ENCODE assay signal across 7 mouse cellular contexts in genomic region chr2:34870520-34871474, GRCm38 (mm10). TPM values are rescaled to one million over a fixed set of nuclear protein-coding genes. Genes with fewer than 3 reads are reported as not detected.
A peak's percentile ranks its signal among the peaks of the same experiment; 100 is the strongest.
DNase-seq lines count a peak whose midpoint lies in the region; ATAC-seq lines count a peak whose summit lies in the region.

No protein-coding gene starts in this region.

- DNase-seq in adrenal gland, postnatal 14 days, result peak; percentile 96
- DNase-seq in embryonic facial prominence, embryonic 11.5 days (ENCODE audit: low spot score), result peak; percentile 100
- peak; percentile 95 for DNase-seq in kidney, adult 11 months
- DNase-seq in limb, embryonic 10.5 days (ENCODE audit: low spot score), result peak; percentile 95
- DNase-seq in spleen, adult 12 weeks (ENCODE audit: low spot score), result peak; percentile 96

- H3K9me3 ChIP-seq in embryonic facial prominence, embryonic 11.5 days (replicated peaks; ENCODE audit: control insufficient read depth, low read length), result no peaks in the 10 kb centered on the region
- no peaks in the 10 kb centered on the region for H3K9me3 ChIP-seq in limb, embryonic 10.5 days (replicated peaks)
- no peaks in the 10 kb centered on the region for H3K9me3 ChIP-seq in midbrain, embryonic 13.5 days

- H3K27ac ChIP-seq in embryonic facial prominence, embryonic 11.5 days (replicated peaks; ENCODE audit: low read depth, low read length), result peak overlapping the region; percentile 83
- H3K27ac ChIP-seq in limb, embryonic 10.5 days, result peak overlapping the region; percentile 96
- peak overlapping the region; percentile 90 for H3K27ac ChIP-seq in midbrain, embryonic 13.5 days

- H3K36me3 ChIP-seq in embryonic facial prominence, embryonic 11.5 days (replicated peaks; ENCODE audit: control insufficient read depth, insufficient read depth, low read depth, low read length), result peaks cover under 1% of the 10 kb centered on the region; the same call in 1 of the 2 replicates
- H3K36me3 ChIP-seq in limb, embryonic 10.5 days, result peaks cover 19% of the 10 kb centered on the region
- peaks cover 3% of the 10 kb centered on the region; the same call in 1 of the 2 replicates for H3K36me3 ChIP-seq in midbrain, embryonic 13.5 days

- H3K4me2 ChIP-seq in embryonic facial prominence, embryonic 11.5 days (ENCODE audit: low read depth, low read length), result peak overlapping the region; percentile 44
- H3K4me2 ChIP-seq in midbrain, embryonic 13.5 days (replicated peaks), result peak overlapping the region; percentile 67

- WGBS in embryonic facial prominence, embryonic 11.5 days, result under 1% methylated on average over 67 of the region's 67 CpGs
- WGBS in limb, embryonic 10.5 days, result under 1% methylated on average over 67 of the region's 67 CpGs
- WGBS in midbrain, embryonic 13.5 days, result under 1% methylated on average over 67 of the region's 67 CpGs

- no peaks in the 10 kb centered on the region for H3K27me3 ChIP-seq in embryonic facial prominence, embryonic 11.5 days (ENCODE audit: control insufficient read depth, insufficient read depth, low read length)
- H3K27me3 ChIP-seq in limb, embryonic 10.5 days (ENCODE audit: low read depth, poor library complexity, severe bottlenecking), result peaks cover 35% of the 10 kb centered on the region
- H3K27me3 ChIP-seq in midbrain, embryonic 13.5 days, result peaks cover 32% of the 10 kb centered on the region

- peak overlapping the region; percentile 95 for H3K9ac ChIP-seq in embryonic facial prominence, embryonic 11.5 days (replicated peaks; ENCODE audit: low read length)
- peak overlapping the region; percentile 89 for H3K9ac ChIP-seq in midbrain, embryonic 13.5 days (replicated peaks)

- peak overlapping the region; percentile 90 for H3K4me3 ChIP-seq in embryonic facial prominence, embryonic 11.5 days (ENCODE audit: low read depth, low read length)
- peak overlapping the region; percentile 92 for H3K4me3 ChIP-seq in limb, embryonic 10.5 days
- H3K4me3 ChIP-seq in midbrain, embryonic 13.5 days (replicated peaks), result peak overlapping the region; percentile 89

- ATAC-seq in embryonic facial prominence, embryonic 11.5 days (replicated peaks; ENCODE audit: insufficient number of reproducible peaks, low FRiP score, low TSS enrichment, low read depth), result peak; percentile 95
- peak; percentile 96 for ATAC-seq in granulocyte monocyte progenitor cell, adult 5-6 weeks (replicated peaks; ENCODE audit: poor library complexity, severe bottlenecking)
- peak; percentile 99 for ATAC-seq in midbrain, embryonic 13.5 days

- H3K4me1 ChIP-seq in embryonic facial prominence, embryonic 11.5 days (ENCODE audit: control insufficient read depth, insufficient read depth, low read length), result no peaks in the 10 kb centered on the region; the same call in 1 of the 2 replicates
- H3K4me1 ChIP-seq in limb, embryonic 10.5 days, result peaks cover 26% of the 10 kb centered on the region
- peaks cover 43% of the 10 kb centered on the region for H3K4me1 ChIP-seq in midbrain, embryonic 13.5 days (replicated peaks)

RNA-seq across cellular contexts. Expression of gene Cutal, which starts 3.4 kb away (rescaled TPM):
- 0.38 and 6.5 TPM in 2 replicates for total RNA-seq in adrenal gland, postnatal 14 days (2021)
- polyA plus RNA-seq in embryonic facial prominence, embryonic 11.5 days (2014; fragmentation: Nextera tagmentation; extraction: Ambion mirVana), result 0.15 and 0.32 TPM in 2 replicates
- not detected in 2 replicates for total RNA-seq in granulocyte monocyte progenitor cell, adult 5-6 weeks (2014; fragmentation: Nextera tagmentation)
- not detected in 2 replicates for total RNA-seq in granulocyte monocyte progenitor cell, adult 5-6 weeks (2017)
- polyA plus RNA-seq in limb, embryonic 10.5 days (2016; fragmentation: Nextera tagmentation; extraction: Ambion mirVana), result 0.06 TPM in 1 of 2 replicates, not detected in the other
- 0.28 and 0.39 TPM in 2 replicates for polyA plus RNA-seq in midbrain, embryonic 13.5 days (2015; fragmentation: Nextera tagmentation; extraction: Ambion mirVana)

RNA-seq across cellular contexts. Expression of gene Psmd5, which starts 4.0 kb away (rescaled TPM):
- total RNA-seq in adrenal gland, postnatal 14 days (2021), result 32.2 and 39.5 TPM in 2 replicates
- 114 and 128 TPM in 2 replicates for polyA plus RNA-seq in embryonic facial prominence, embryonic 11.5 days (2014; fragmentation: Nextera tagmentation; extraction: Ambion mirVana)
- 64.4 and 67.3 TPM in 2 replicates for total RNA-seq in granulocyte monocyte progenitor cell, adult 5-6 weeks (2014; fragmentation: Nextera tagmentation)
- total RNA-seq in granulocyte monocyte progenitor cell, adult 5-6 weeks (2017), result 36.8 and 60.4 TPM in 2 replicates
- 128 and 131 TPM in 2 replicates for polyA plus RNA-seq in limb, embryonic 10.5 days (2016; fragmentation: Nextera tagmentation; extraction: Ambion mirVana)
- 104 and 110 TPM in 2 replicates for polyA plus RNA-seq in midbrain, embryonic 13.5 days (2015; fragmentation: Nextera tagmentation; extraction: Ambion mirVana)

RNA-seq across cellular contexts. Expression of gene Gm34653, which starts 38.0 kb away (rescaled TPM):
- total RNA-seq in adrenal gland, postnatal 14 days (2021), result not detected in 2 replicates
- polyA plus RNA-seq in embryonic facial prominence, embryonic 11.5 days (2014; fragmentation: Nextera tagmentation; extraction: Ambion mirVana), result 0.33 TPM in 1 of 2 replicates, not detected in the other
- not detected in 2 replicates for total RNA-seq in granulocyte monocyte progenitor cell, adult 5-6 weeks (2014; fragmentation: Nextera tagmentation)
- total RNA-seq in granulocyte monocyte progenitor cell, adult 5-6 weeks (2017), result not detected in 2 replicates
- not detected in 2 replicates for polyA plus RNA-seq in limb, embryonic 10.5 days (2016; fragmentation: Nextera tagmentation; extraction: Ambion mirVana)
- 0.19 TPM in 1 of 2 replicates, not detected in the other for polyA plus RNA-seq in midbrain, embryonic 13.5 days (2015; fragmentation: Nextera tagmentation; extraction: Ambion mirVana)

RNA-seq across cellular contexts. Expression of gene Phf19, which starts 43.0 kb away (rescaled TPM):
- total RNA-seq in adrenal gland, postnatal 14 days (2021), result 4.3 and 5.0 TPM in 2 replicates
- polyA plus RNA-seq in embryonic facial prominence, embryonic 11.5 days (2014; fragmentation: Nextera tagmentation; extraction: Ambion mirVana), result 2.2 and 2.3 TPM in 2 replicates
- 22.6 and 25.9 TPM in 2 replicates for total RNA-seq in granulocyte monocyte progenitor cell, adult 5-6 weeks (2014; fragmentation: Nextera tagmentation)
- 5.9 and 7.9 TPM in 2 replicates for total RNA-seq in granulocyte monocyte progenitor cell, adult 5-6 weeks (2017)
- polyA plus RNA-seq in limb, embryonic 10.5 days (2016; fragmentation: Nextera tagmentation; extraction: Ambion mirVana), result 0.50 and 0.60 TPM in 2 replicates
- 1.2 and 2.2 TPM in 2 replicates for polyA plus RNA-seq in midbrain, embryonic 13.5 days (2015; fragmentation: Nextera tagmentation; extraction: Ambion mirVana)

RNA-seq across cellular contexts. Expression of gene Fbxw2, which starts 44.7 kb away (rescaled TPM):
- 67.5 and 75.5 TPM in 2 replicates for total RNA-seq in adrenal gland, postnatal 14 days (2021)
- 66.3 and 71.2 TPM in 2 replicates for polyA plus RNA-seq in embryonic facial prominence, embryonic 11.5 days (2014; fragmentation: Nextera tagmentation; extraction: Ambion mirVana)
- 42.7 and 63.4 TPM in 2 replicates for total RNA-seq in granulocyte monocyte progenitor cell, adult 5-6 weeks (2014; fragmentation: Nextera tagmentation)
- total RNA-seq in granulocyte monocyte progenitor cell, adult 5-6 weeks (2017), result 52.8 and 56.7 TPM in 2 replicates
- 69.7 and 81.2 TPM in 2 replicates for polyA plus RNA-seq in limb, embryonic 10.5 days (2016; fragmentation: Nextera tagmentation; extraction: Ambion mirVana)
- polyA plus RNA-seq in midbrain, embryonic 13.5 days (2015; fragmentation: Nextera tagmentation; extraction: Ambion mirVana), result 80.4 and 88.8 TPM in 2 replicates

Comparison
In these comparisons a context has a peak if more than half of its experiments do, and no peak if none do; other contexts are left out.
1. Peak in every context shown above with its lines: DNase-seq, ATAC-seq, H3K4me3 ChIP-seq and H3K27ac ChIP-seq.